Mouse (Mus musculus) megakaryocyte, adult 5-6 weeks (primary cell): ENCODE data around the gene Lss. TPM values are rescaled to one million over a fixed set of nuclear protein-coding genes. Genes with fewer than 3 reads are reported as not detected.

Experiments used
- ATAC-seq: 2 replicates; pipeline ENCODE4 v1.8.0; 2016; ENCODE audit warnings: mild to moderate bottlenecking, inconsistent platforms; ENCODE audit not compliant: poor library complexity, severe bottlenecking
- total RNA-seq, 2 experiments: library from RNA; stranded (forward) in 1 of 2; stranded (reverse) in 1 of 2; fragments of 153-499, 151-499 nt in 1 of 2; fragments of 221-1000, 200-1000 nt in 1 of 2; gene quantifications; 2 replicates each; pipeline versions ENCODE4 v1.2.3 to v1.2.4; 2015 to 2017

The Lss gene
- total RNA-seq (2015) = 0.98 and 2.1 TPM in 2 replicates
- total RNA-seq (2017) = 1.7 and 2.5 TPM in 2 replicates

DNA sequence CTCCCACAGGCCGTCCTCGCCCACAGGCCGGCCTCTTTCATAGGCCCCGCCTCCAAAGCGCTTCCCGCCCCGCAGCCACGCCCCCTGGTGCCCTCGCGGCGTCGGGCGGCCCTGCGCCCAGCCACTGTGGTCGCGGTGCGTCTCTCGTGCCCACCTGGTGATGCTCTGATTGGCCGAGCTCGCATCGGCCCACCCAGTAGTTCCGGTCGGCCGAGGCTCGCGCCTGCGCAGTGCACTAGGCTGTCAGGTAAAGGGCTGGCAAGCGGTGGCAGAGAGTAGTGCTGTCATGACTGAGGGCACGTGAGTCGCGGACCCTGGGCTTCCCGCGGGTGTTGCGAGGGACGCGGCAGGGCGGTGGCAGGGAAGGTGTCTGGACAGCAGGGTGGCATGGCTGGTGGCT, at the start of gene Lss:
Lss (plus strand) TSS at position 214 of the 400 bp plus-strand sequence.
- ATAC-seq = peak; percentile 98

DNA sequence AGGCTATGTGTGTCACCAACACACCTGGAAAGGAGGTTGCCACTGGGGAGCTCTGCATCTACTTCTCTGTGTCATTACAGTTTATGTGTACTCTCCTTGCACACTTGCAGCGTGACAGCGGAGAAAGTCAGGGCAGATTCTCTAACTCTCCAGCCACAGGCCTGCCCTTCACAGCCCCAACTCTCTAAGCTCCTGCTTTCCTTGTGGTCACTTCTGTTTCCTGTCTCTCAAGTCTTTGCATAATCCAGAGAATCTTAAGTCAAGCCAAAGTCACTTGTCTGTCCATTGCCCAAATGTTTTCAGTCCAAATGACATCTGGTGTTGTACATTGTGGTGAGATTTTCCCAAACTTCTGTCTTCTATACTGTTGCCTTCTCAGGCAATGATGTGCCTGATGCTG, 45.1 kb upstream of the Lss start:
- peak; percentile 13; the same call in 1 of the 2 replicates for ATAC-seq

GRCm38 (mm10) chr10:76488265-76488664, 43.1 kb upstream of the Lss start:
- peak; percentile 55 for ATAC-seq

DNA sequence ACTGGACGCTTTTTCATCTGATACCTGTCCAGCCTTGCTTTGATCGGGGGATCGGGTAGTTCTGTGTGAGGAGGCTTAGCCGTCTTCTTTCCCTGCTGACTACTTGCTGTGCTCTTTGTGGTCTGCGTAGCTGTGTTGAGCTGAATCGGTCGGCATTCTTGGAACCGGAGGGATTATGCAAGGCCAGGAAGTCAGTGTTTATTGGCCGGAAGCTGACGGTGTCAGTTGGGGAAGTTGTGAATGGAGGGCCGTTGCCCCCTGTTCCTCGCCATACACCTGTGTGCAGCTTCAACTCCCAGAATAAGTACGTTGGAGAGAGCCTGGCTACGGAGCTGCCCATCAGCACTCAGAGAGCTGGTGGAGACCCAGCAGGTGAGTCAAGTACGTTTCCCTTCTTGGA, 42.2 kb upstream of the Lss start:
- peak; percentile 65 for ATAC-seq

DNA sequence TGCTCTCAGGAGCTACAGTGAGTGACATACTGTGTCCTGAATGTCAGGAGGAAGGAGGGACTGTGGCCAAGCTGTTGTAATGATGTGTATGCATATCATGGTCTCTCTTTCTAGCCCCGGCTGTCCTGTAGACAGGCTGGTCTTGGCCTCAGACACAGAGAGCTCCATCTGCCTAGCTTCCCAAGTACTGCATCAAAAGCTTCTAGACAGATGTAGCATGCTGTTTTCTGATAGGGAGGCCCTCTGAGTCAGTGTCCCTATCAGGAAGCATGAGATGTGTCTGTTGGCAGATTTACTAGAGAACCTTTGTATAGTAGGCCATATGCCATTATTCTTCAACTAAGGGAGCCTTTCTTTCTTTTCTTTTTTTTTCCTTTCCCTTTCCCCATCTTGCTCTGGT, 37.9 kb upstream of the Lss start:
- no peak for ATAC-seq

DNA sequence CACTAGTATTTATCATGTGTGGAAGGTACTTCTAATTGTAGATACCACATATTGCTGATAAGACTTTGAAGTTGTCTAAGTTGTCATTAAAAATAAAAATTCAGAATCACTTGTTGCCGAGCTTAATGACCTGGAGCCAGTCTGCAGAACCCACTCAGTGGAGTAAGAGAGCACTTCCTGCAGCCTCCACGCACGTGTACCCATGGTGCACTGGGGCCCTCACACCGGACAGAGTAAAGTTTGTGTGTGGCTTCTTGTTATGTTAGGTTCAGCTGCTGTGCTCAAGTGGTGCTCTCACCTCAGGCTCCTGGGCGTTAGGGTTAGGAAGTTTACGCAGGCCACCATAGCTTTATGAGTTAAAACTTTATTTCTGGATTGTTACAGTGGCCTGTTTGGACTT, 35.9 kb upstream of the Lss start:
- ATAC-seq = no peak

DNA sequence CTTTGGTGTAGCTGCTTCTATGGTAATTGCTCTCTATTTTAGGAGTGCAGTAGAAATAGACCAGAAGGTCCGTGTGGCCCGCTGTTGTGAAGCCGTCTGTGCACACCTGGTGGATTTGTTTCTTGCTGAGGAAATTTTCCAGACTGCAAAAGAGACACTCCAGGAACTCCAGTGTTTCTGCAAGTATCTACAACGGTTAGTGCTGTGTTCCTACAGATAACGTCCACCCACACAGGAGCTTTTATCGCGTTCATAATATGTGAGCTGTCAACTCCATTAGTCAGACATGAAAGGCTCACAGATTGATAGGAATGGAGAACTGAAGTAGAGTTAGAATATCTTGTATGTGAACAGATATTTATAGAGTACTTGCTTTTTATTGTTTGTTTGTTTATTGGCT, 35.0 kb upstream of the Lss start:
- no peak for ATAC-seq

DNA sequence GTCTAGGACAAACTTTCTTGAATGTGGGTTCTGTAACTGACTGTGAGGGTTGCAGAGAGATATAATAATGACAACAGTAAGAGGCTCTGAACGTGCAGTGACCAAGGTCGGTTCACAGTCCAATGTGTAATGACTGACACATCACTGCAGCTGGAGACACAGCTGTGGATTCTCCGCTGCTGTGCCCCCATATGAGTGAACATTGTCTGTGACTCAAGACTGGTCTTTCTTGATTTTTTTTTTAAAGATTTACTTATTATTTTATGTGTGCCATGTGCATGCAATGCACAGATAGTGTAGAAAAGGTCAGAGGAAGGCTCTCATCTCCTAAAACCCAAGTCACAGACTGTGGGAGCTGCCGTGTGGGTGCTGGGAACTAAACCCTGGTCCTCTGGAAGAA, 33.9 kb upstream of the Lss start:
- ATAC-seq = no peak

DNA sequence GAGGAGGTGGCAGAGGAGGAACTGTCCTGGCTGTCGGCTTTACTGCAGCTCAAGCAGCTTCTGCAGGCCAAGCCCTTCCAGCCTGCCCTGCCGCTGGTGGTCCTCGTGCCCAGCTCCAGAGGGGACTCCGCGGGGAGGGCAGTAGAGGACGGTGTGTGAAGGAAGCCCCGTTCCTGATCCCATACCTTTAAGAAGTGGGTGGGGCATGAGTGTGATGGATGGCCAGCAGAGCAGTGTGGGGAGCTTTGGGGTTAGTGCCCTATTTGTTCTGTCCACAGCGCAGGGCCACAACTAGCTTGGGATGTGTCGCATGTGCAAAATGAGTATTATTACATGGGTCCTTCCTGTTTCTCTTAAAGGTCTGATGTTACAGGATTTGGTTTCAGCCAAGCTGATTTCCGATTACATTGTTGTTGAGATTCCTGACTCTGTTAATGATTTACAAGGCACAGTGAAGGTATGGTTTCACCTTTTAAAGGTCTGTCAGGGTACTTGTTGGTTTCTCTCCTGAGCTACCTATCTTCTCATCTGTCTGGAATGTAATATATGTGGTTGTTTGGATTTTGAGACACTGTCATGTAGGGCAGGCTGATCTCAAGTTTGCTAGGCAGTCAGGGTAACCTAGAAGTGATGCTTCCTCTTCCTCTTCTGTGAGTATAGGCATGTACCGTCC, 27.0 kb upstream of the Lss start:
- ATAC-seq = no peak

GRCm38 (mm10) chr10:76505865-76506264, 25.5 kb upstream of the Lss start:
- ATAC-seq = no peak

GRCm38 (mm10) chr10:76512965-76513583, 18.3 kb upstream of the Lss start:
- ATAC-seq = peak; percentile 98

DNA sequence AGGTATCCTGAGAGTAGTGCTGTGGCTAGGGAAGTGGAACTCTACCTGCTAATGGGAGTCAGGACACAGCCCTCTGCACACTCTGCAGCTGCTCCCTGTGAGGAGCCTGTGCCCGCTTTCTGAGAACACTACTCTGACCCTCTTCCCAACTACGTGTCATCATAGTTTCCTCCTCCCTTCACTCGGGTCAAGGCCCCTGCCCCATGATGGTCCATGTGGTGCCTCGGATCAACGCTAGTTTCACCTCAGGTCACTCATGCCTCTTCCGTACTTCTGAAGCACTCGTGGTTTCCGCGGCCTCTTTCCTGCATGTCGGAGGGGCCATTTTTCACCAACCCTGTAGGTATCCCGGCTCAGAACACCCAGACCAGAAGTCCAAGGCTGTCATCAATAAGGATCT, 466 bp upstream of the Lss start:
- ATAC-seq = peak; percentile 5; the same call in 1 of the 2 replicates

GRCm38 (mm10) chr10:76531828-76532227, 440 bp downstream of the Lss start:
- no peak for ATAC-seq

- ATAC-seq = no peak
Observed at GRCm38 (mm10) chr10:76535526-76535925, 4.1 kb downstream of the Lss start.

DNA sequence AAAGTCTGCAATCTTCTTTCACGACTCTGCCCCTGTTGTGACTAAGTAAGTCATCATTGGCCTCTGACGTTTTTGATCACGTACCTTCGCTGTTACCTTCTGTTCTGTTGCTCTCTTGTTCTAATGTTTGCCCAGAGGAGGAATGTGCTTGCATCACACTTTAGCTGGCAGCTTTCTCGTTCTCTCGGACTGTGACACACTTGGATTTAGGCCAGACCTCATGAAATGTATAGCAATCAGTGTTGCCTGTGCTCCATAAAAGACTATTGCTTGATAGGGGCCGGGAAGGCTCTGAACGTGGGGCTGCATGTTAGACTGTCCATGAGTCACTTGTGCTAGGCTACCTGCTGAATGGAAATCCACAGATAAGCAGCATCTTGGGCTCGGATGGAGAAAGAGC, 6.2 kb downstream of the Lss start:
- no peak for ATAC-seq

GRCm38 (mm10) chr10:76541336-76542085, 10.1 kb downstream of the Lss start:
- peak; percentile 75 for ATAC-seq

GRCm38 (mm10) chr10:76542636-76543375, 11.4 kb downstream of the Lss start:
- ATAC-seq = peak; percentile 68

DNA sequence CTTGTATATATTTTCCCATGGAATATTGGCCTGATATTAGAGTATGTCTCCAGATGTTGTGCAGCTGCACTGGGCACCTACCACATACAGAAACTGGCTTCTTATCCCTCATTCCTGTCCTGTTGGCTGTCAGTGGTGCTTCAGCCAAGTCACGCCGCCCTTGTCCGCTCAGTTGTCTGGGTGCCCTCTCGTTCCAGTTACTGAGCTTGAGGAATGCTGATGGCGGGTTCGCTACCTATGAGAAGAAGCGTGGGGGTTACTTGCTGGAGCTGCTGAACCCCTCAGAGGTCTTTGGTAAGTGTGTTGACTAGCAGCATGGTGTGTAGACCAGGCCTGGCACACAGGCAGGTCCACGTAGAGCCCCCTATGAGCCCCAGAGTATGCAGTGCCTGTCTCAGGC, 15.2 kb downstream of the Lss start:
- ATAC-seq = no peak

- ATAC-seq = no peak
Observed at GRCm38 (mm10) chr10:76548218-76548617, 16.8 kb downstream of the Lss start.

DNA sequence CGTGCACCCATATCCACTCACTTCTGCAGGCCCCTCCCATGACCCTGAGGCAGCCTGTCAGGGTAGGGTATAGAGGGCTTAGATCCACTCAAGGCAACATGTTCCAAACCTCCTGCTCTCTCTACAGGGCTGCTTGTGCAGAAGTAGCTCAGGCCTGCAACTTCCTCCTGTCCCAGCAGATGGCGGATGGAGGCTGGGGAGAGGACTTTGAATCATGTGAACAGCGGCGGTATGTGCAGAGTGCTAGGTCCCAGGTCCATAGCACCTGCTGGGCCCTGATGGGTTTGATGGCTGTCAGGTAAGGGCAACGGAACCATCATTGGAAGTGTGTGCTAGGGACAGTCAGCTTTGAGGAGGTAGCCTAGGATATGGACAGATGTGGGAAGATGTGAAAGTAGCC, 19.1 kb downstream of the Lss start:
- no peak for ATAC-seq

- no peak for ATAC-seq
Observed at GRCm38 (mm10) chr10:76551556-76551955, 20.2 kb downstream of the Lss start.
